Mouse (Mus musculus) intestine, postnatal 0 days (tissue): Measurements from ENCODE around the gene Gmnn. TPM values are rescaled to one million over a fixed set of nuclear protein-coding genes. Genes with fewer than 3 reads are reported as not detected.

Experiments
- ATAC-seq: fragments of 200-750 bp; cut with Nextera tagmentation; 2 replicates; pipeline ENCODE4 v1.8.0; 2017; ENCODE audit warnings: mild to moderate bottlenecking, moderate TSS enrichment, moderate library complexity
- H3K27ac ChIP-seq: fragments of 300-500 bp; sonication (generic); 2 replicates; pipeline ENCODE4 v1.5.1; 2014; ENCODE audit warnings: mild to moderate bottlenecking, low read depth, low read length, moderate library complexity
- H3K27me3 ChIP-seq: fragments of 300-500 bp; sonication (generic); replicated peaks from 2 replicates; pipeline ENCODE4 v1.6.1; 2014; ENCODE audit warnings: low read length, mixed read lengths; ENCODE audit not compliant: control insufficient read depth, insufficient read depth
- H3K36me3 ChIP-seq: fragments of 300-500 bp; sonication (generic); 2 replicates; pipeline ENCODE4 v1.6.1; 2014; ENCODE audit warnings: mild to moderate bottlenecking, moderate library complexity; ENCODE audit not compliant: control insufficient read depth, insufficient read depth
- H3K4me1 ChIP-seq: fragments of 300-500 bp; sonication (generic); replicated peaks from 2 replicates; pipeline ENCODE4 v1.6.1; 2014; ENCODE audit warnings: antibody characterized with exemption, low read length, mixed read lengths; ENCODE audit not compliant: control insufficient read depth, insufficient read depth
- H3K4me2 ChIP-seq: fragments of 300-500 bp; sonication (generic); replicated peaks from 2 replicates; pipeline ENCODE4 v1.6.1; 2014; ENCODE audit warnings: low read depth, mild to moderate bottlenecking, moderate library complexity
- H3K4me3 ChIP-seq: fragments of 300-500 bp; sonication (generic); 2 replicates; pipeline ENCODE4 v1.5.1; 2014; ENCODE audit warnings: low read depth, low read length
- H3K9ac ChIP-seq: fragments of 300-500 bp; sonication (generic); 2 replicates; pipeline ENCODE4 v1.6.1; 2014; ENCODE audit warnings: mild to moderate bottlenecking, low read depth, low read length
- H3K9me3 ChIP-seq: fragments of 300-500 bp; sonication (generic); 2 replicates; pipeline ENCODE4 v1.6.1; 2016; ENCODE audit warnings: mixed run types; ENCODE audit not compliant: control insufficient read depth
- CTCF ChIP-seq: sonication (generic); IDR thresholded peaks from 2 replicates; pipeline ENCODE4 v1.5.1; 2016; ENCODE audit warnings: low read depth, mild to moderate bottlenecking, control low read depth, antibody characterized with exemption, moderate library complexity
- WGBS: fragments of 180-500 bp; shearing (Covaris S2); extraction: QIAGEN DNeasy Blood & Tissue Kit; methylation state at CpG from one replicate; pipeline ENCODE4 v1.1.7; 2014; 5-methylcytosine and 5-hydroxymethylcytosine counted together
- polyA plus RNA-seq: library from polyadenylated mRNA; unstranded; fragments of >200 nt; fragmentation: Nextera tagmentation; extraction: Ambion mirVana; gene quantifications from 2 replicates; pipeline ENCODE4 v1.2.1, GENCODE M21; 2015

Gene Gmnn
- polyA plus RNA-seq, 1 experiment from 2014 or later: 50.6 TPM

DNA sequence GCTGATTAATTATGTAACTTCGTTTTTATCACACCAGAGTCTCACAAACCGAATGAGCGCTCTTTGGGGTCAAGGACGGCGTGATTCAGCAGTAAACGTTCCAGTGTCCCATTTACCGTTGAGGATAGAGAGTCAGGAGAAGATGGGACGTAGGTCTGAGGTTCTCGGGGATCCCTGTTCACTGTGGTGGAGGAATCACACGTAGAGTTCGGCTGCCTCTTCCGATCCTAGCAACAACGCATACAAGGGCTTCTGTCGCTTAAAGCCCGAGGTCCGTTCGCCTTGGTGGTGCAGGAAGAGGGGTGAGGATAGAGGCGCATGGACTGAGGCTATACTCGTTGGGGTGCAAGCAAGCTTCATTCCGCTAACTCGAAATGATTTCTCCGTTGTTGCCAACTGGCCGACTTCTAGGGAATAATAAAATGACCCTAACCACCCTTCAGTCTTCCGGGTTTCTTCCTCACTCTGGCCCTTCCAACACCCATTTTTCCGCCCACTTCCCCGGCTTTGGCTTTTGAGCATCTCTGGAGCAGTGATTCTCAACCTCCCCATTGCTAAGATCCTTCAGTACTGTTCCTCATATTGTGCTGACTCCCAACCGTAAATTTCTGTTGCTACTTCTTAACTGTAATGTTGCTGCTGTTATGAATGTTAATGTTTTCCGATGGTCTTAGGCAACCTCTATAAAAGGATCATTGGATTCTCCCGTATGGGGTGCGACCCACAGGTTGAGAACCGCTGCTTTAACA is 38.4 kb upstream of the Gmnn start:
- Histone ChIP-seq H3K4me3 (peak overlapping the region; percentile 98), H3K4me1 (no peaks in the 10 kb centered on the region), H3K9ac (peak overlapping the region; percentile 53), H3K9me3 (no peaks in the 10 kb centered on the region), H3K27ac (peak overlapping the region; percentile 100), H3K4me2 (peak overlapping the region; percentile 81), H3K36me3 (no peaks in the 10 kb centered on the region), H3K27me3 (no peaks in the 10 kb centered on the region)
- WGBS: under 1% methylated on average over 31 of the region's 31 CpGs
- TF ChIP-seq CTCF: no peak
- peak; percentile 25 for ATAC-seq

DNA sequence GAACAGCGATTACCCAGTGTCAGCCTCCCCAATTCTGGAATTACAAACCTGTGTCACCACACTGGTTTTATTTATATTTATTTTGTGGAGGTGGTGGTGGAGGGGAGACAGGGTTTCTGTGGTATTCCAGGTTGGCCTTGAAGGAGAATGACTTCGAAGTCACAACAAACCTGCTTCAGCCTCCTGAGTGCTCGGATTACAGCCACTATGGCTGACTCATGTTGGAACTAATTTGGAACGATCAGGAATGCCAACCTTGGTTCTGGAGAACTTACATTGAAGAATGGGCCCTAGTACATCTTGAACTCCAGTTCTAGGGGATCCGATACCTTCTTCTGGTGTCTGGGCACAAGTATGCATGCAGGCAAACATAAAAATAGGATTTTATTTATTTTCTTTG is 37.7 kb upstream of the Gmnn start:
- H3K27me3 ChIP-seq: no peaks in the 10 kb centered on the region
- 68% methylated on average over 5 of the region's 5 CpGs for WGBS
- no peak overlapping the region for H3K4me3 ChIP-seq
- H3K4me1 ChIP-seq: no peaks in the 10 kb centered on the region
- H3K9ac ChIP-seq: no peak overlapping the region
- no peak for TF ChIP-seq CTCF
- H3K4me2 ChIP-seq: peak overlapping the region; percentile 81
- peak overlapping the region; percentile 100; the same call in 1 of the 2 replicates for H3K27ac ChIP-seq
- no peaks in the 10 kb centered on the region for H3K36me3 ChIP-seq
- H3K9me3 ChIP-seq: no peaks in the 10 kb centered on the region
- ATAC-seq: no peak

DNA sequence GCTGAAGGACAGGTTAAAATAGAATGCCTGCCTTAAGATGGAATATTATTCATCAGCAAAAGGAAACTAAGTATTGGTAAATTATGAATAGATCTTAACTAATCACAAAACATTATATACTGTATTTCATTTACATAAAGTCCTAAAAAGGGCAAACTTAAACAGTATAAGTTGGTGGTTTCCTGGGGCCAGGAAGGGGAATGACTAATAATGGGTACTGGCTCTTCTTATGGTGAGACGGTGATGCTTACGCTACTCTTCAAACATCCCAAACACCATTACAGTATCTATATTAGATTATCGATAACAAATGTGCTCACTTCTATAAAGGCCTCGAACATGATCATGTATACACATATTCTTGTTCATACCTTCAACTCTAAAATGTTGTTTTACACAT is 37.0 kb upstream of the Gmnn start:
- no peak for ATAC-seq
- 92% methylated on average over 4 of the region's 4 CpGs for WGBS
- Histone ChIP-seq H3K4me1 (no peaks in the 10 kb centered on the region), H3K4me2 (no peak overlapping the region), H3K4me3 (no peak overlapping the region), H3K36me3 (no peaks in the 10 kb centered on the region), H3K9ac (no peak overlapping the region), H3K27me3 (no peaks in the 10 kb centered on the region), H3K9me3 (no peaks in the 10 kb centered on the region), H3K27ac (no peak overlapping the region)
- TF ChIP-seq CTCF: no peak

DNA sequence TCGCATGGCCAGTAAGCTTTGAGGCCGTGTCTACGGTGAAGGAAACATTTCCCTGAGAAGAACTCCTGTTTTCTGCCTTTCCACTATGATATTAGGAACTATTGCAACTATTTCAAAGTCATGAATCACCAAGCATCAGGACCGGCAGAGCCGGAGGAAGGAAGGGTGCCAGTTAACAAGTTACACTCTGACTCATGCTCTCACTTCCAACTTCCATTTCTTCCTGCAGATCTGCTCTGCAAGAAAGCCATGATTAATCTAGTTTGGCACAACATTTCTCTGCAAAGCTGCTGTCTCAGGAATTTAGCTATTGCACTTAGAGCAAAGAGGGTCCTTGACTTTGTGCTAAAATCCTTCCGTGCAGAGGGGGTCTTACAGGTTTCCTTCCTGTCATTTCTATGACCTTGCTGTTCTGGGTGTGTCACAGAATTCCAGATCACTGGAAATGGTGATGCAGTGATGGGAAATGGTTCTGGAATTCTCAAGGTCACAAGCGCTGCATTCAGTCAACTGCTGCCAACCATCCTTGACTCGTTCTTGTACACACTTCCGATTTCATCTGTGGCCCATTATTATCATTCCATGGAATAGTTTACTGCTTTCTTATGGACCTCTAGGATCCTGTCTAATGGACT is 30.8 kb upstream of the Gmnn start:
- WGBS: 76% methylated on average over 9 of the region's 9 CpGs
- Histone ChIP-seq H3K27me3 (no peaks in the 10 kb centered on the region), H3K27ac (no peak overlapping the region), H3K4me3 (no peak overlapping the region), H3K9me3 (no peaks in the 10 kb centered on the region), H3K4me2 (no peak overlapping the region), H3K9ac (no peak overlapping the region), H3K4me1 (no peaks in the 10 kb centered on the region; the same call in 1 of the 2 replicates), H3K36me3 (no peaks in the 10 kb centered on the region)
- no peak for ATAC-seq
- no peak for TF ChIP-seq CTCF

DNA sequence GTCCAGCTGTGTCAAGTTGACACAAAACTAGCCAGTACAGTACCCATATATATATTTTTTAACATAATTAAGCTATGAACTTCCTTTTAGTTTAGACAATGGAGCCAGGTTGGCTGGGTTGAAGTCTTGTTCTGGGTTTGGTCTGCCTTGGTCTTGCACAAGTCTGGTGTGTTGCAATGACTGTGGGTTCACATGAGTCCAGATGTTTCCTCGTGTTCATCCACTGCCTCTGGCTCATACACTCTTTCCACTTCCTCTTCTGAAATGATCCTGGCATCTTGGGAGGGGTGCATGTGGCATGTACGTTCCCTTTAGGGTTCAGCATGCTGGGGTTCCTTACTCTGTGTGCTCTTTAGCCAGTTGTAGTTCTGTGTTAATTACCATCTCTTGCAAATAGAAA is 29.6 kb upstream of the Gmnn start:
- no peaks in the 10 kb centered on the region for H3K27me3 ChIP-seq
- H3K9me3 ChIP-seq: no peaks in the 10 kb centered on the region
- 28% methylated on average over 2 of the region's 2 CpGs for WGBS
- H3K4me2 ChIP-seq: no peak overlapping the region
- no peaks in the 10 kb centered on the region for H3K36me3 ChIP-seq
- no peak for TF ChIP-seq CTCF
- ATAC-seq: peak; percentile 89
- H3K9ac ChIP-seq: no peak overlapping the region
- no peaks in the 10 kb centered on the region; the same call in 1 of the 2 replicates for H3K4me1 ChIP-seq
- H3K27ac ChIP-seq: no peak overlapping the region
- no peak overlapping the region for H3K4me3 ChIP-seq

DNA sequence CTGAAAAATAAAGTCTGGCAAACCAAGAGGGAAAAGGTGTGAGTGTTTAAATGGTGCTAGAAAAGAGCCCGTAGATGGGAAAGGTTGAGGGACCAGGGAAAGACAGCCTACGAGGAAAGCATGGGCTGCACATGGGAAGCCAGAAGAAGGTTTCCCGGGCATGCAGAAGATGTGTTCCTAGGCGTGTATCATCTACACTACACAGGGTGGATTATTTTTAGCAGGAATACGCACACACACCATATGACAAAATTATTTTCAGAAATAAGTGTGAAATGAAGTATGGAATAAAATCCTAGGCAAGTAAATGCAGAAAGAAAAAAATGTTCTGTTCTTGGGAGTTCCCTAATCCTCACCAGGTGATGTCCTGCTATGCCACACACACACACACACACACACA is 25.8 kb upstream of the Gmnn start:
- no peaks in the 10 kb centered on the region for H3K9me3 ChIP-seq
- no peak overlapping the region for H3K4me2 ChIP-seq
- no peaks in the 10 kb centered on the region; the same call in 1 of the 2 replicates for H3K4me1 ChIP-seq
- no peak overlapping the region for H3K27ac ChIP-seq
- WGBS: 85% methylated on average over 5 of the region's 5 CpGs
- TF ChIP-seq CTCF: no peak
- H3K36me3 ChIP-seq: no peaks in the 10 kb centered on the region
- no peak for ATAC-seq
- no peak overlapping the region for H3K4me3 ChIP-seq
- H3K27me3 ChIP-seq: no peaks in the 10 kb centered on the region
- no peak overlapping the region for H3K9ac ChIP-seq
